Mouse (Mus musculus): ENCODE results near the gene Prr5.
A peak's percentile ranks its signal among the peaks of the same experiment; 100 is the strongest.

Gene Prr5

GRCm38 (mm10) chr15:84668938-84669747, at the start of gene Prr5:
TSS of gene Prr5 (plus strand) at chr15:84669620.
- DNase-seq (ENCODE audit: extremely low read depth, low read depth) = peak; percentile 40

- DNase-seq (ENCODE audit: extremely low read depth, low read depth) = no peak
These were observed 49.4 kb upstream of the Prr5 start for GRCm38 (mm10) chr15:84620028-84620427.

- no peak for DNase-seq (ENCODE audit: extremely low read depth, low read depth)
These were observed 47.5 kb upstream of the Prr5 start for GRCm38 (mm10) chr15:84621722-84622428.

GRCm38 (mm10) chr15:84624870-84625269, 44.5 kb upstream of the Prr5 start:
- no peak for DNase-seq (ENCODE audit: extremely low read depth, low read depth)

- no peak for DNase-seq (ENCODE audit: extremely low read depth, low read depth)
These were observed 43.6 kb upstream of the Prr5 start for GRCm38 (mm10) chr15:84625712-84626414.

GRCm38 (mm10) chr15:84627308-84627707, 42.1 kb upstream of the Prr5 start:
- no peak for DNase-seq (ENCODE audit: extremely low read depth, low read depth)

- DNase-seq (ENCODE audit: extremely low read depth, low read depth) = no peak
These were observed 39.7 kb upstream of the Prr5 start for GRCm38 (mm10) chr15:84629680-84630079.

GRCm38 (mm10) chr15:84631560-84631959, 37.9 kb upstream of the Prr5 start:
- DNase-seq (ENCODE audit: extremely low read depth, low read depth) = no peak

- DNase-seq (ENCODE audit: extremely low read depth, low read depth) = no peak
These were observed 35.1 kb upstream of the Prr5 start for GRCm38 (mm10) chr15:84634361-84634760.

- DNase-seq (ENCODE audit: extremely low read depth, low read depth) = no peak
These were observed 31.0 kb upstream of the Prr5 start for GRCm38 (mm10) chr15:84638405-84638804.

- no peak for DNase-seq (ENCODE audit: extremely low read depth, low read depth)
These were observed 30.4 kb upstream of the Prr5 start for GRCm38 (mm10) chr15:84639072-84639450.

GRCm38 (mm10) chr15:84639451-84640136, 29.8 kb upstream of the Prr5 start:
- no peak for DNase-seq (ENCODE audit: extremely low read depth, low read depth)

- DNase-seq (ENCODE audit: extremely low read depth, low read depth) = no peak
These were observed 28.7 kb upstream of the Prr5 start for GRCm38 (mm10) chr15:84640722-84641121.

- no peak for DNase-seq (ENCODE audit: extremely low read depth, low read depth)
These were observed 28.3 kb upstream of the Prr5 start for GRCm38 (mm10) chr15:84641127-84641526.

GRCm38 (mm10) chr15:84641948-84642347, 27.5 kb upstream of the Prr5 start:
- DNase-seq (ENCODE audit: extremely low read depth, low read depth) = no peak

GRCm38 (mm10) chr15:84643178-84643577, 26.2 kb upstream of the Prr5 start:
- DNase-seq (ENCODE audit: extremely low read depth, low read depth) = no peak

GRCm38 (mm10) chr15:84651481-84651880, 17.9 kb upstream of the Prr5 start:
- DNase-seq (ENCODE audit: extremely low read depth, low read depth) = no peak

GRCm38 (mm10) chr15:84653151-84653550, 16.3 kb upstream of the Prr5 start:
- DNase-seq (ENCODE audit: extremely low read depth, low read depth) = no peak

GRCm38 (mm10) chr15:84653979-84654966, 15.1 kb upstream of the Prr5 start:
- DNase-seq (ENCODE audit: extremely low read depth, low read depth) = peak; percentile 56

GRCm38 (mm10) chr15:84654975-84655374, 14.4 kb upstream of the Prr5 start:
- no peak for DNase-seq (ENCODE audit: extremely low read depth, low read depth)

Data from MEL-GATA-1-ER (cell line).